Mouse (Mus musculus): ENCODE data around the gene Prps1. TPM values are rescaled to one million over a fixed set of nuclear protein-coding genes. Genes with fewer than 3 reads are reported as not detected.
A peak's percentile ranks its signal among the peaks of the same experiment; 100 is the strongest.
"Not testable (repeated sequence)": the region's sequence is repeated elsewhere in the genome, so short reads cannot be mapped to it uniquely, and the experiment has no call there.

Prps1 gene
- total RNA-seq, 2 experiments from 2014 or later, result 27.8 to 28.0 TPM

GRCm38 (mm10) chrX:140498431-140498830, 42.0 kb downstream of the Prps1 start:
- DNase-seq (ENCODE audit: low spot score); intact Hi-C loops (cut with DNase I): not testable (repeated sequence)

- intact Hi-C loops (cut with DNase I), result no loop called here
- no peak for DNase-seq (ENCODE audit: low spot score)
These were observed 43.9 kb downstream of the Prps1 start for GRCm38 (mm10) chrX:140500306-140500705.

DNA sequence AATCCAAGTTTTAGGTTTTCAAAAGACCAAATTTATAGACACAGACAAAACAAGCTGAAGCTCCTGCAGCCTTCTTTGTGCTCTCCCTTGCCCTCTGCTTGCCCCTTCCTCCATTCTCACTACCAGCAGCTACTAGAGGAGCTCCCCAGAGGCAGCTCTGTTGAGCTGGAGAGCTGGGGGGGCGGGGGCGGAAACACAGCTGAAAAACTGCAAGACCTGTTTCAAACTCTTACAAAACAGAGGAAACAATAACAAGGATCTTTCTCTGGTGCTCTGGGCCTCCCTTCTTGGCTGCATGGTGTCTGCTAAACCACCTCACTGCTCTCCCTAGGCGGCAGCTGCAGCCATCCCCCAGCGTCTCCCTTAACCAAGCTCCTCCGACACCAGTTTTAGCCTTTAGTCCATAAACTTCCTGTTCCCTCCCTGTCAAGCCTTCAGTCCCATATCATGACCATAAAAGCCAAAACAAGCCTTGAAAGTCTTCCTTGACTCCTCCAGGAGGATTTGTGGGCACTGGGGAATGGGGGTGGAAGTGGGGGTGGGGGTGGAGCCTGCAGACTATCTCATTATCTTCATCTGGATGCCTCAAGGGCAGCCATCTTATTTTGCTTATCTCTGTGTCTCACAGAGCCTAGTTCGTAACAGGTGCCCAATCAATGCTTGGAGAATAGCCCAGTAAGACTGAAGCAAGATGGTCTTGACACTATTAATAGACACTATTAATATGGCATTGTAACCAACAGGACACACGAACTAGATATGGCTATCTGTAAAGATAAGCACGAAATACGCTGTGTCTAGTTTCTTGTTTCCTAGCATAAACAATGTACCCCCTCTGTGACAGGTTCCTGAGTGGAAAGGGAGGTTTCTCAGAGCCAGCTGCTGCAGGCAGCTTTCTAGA, 45.2 kb downstream of the Prps1 start:
- DNase-seq (ENCODE audit: low spot score), result no peak
- intact Hi-C loops (cut with DNase I), result loop anchor here (2.0 kb wide), 1 partner anchor 99 kb away; the partner anchor contains the start of gene Tsc22d3

DNA sequence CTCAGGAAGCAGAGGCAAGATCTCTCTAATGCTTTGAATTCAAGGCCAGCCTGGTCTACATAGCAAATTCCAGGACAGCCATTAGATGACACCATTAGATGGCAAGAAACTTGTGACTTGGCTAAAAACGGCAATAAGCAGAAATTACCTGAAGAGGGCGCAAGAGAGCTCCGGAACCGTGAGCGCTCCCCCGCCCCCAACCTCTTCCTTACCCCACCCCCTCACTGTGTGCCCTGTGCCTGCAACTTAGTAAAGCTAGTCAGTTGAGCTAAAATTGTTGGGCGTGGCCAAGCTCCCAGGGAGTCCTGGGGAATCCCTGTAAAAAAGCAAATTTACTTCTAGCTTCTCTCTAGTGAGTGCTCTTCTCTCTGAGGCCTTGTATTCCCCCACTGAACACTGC, 47.5 kb downstream of the Prps1 start:
- intact Hi-C loops (cut with DNase I), result loop anchor here (2.0 kb wide), 2 partner anchors 39 to 97 kb away; partner anchors contain the start of gene Tsc22d3
- peak; percentile 40 for DNase-seq (ENCODE audit: low spot score)

DNA sequence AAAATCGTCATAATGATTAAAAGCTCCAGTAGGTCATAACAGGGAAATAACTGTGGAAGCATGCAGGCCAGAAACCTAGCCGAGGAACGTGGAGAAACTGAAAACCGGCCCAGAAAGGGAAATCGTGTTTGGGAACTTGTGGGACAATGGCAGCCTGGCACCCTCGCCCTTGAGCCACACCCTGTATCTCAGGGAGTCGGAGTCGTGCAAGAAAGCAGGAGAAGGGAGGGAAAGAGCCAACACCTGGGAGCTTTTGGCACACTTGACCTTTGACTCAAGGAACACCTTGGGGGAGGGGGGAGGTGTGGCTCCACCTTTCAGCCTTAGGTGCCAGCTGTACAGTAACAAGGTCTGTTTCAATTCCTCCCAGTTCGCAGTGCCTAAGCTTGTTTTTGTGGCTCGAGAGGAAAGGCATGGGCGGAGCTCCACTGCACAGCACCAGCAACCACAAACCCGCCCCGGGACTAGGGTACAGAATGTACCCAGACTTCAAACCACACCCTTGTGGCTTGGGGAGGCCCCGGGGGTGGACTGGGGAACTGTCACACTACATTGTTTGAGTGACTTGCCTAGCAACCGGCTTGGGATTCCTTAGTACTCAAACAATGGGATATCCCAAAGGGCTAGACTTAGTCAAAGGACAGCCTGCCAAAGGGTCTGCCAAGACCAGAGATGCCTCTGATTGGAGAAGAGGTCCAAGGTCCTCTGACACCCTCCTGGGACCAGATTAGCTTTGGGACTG, 49.3 kb downstream of the Prps1 start:
- DNase-seq (ENCODE audit: low spot score), result peak; percentile 87
- intact Hi-C loops (cut with DNase I), result loop anchor here (2.0 kb wide), 1 partner anchor 37 kb away; no protein-coding TSS in a partner anchor

DNA sequence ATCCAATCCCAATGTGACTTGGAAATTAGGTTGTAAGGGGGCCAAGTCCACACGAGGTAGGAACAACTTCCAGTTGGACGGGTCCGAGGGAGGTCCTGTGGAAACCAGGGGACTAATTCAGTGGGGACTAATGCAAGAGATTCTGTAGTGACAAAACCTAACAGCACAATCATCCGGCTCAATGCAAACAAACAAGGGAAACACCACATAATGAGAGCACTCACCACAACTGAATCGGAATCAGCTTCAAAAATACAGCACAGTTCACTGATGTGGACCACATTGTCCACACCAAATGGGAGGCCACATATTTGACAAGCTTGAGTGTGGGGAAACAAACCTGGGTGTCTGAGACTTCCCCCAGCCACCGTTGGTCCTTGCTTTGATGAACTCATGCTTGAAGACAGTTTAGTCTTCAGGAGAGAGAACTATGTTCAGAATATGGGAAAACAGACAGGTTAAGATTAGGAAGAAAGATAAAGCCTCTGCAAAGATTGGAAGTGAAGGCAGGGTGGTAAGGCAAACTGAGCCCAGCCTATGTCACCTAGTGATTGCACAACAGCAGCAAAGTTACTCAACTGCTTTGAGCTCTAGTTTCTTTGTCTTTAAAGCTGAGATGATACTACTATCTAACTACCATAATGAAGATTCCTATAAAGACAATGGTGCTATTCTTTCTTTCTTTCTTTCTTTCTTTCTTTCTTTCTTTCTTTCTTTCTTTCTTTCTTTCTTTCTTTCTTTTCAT, 50.2 kb downstream of the Prps1 start:
- no peak for DNase-seq (ENCODE audit: low spot score)
- intact Hi-C loops (cut with DNase I), result no loop called here

GRCm38 (mm10) chrX:140507377-140507776, 51.0 kb downstream of the Prps1 start:
- intact Hi-C loops (cut with DNase I), result no loop called here

DNA sequence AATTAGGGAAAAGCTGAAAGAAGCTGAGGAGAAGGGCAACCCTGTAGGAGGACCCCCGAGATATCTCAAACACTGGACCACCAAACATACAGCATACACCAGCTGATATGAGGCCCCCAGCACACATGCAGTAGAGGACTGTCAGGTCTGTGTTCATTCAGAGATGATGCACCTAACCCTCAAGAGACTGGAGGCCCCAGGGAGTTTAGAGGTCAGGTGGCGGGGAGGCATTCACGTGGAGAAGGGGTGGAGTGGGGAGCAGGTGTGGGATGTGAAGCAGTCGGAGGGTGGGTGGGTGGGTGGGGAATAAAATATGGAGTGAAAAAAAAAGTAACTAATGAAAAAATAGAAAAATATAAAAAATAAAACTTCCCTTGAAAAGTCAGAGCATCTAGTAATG, 52.4 kb downstream of the Prps1 start:
- DNase-seq (ENCODE audit: low spot score); intact Hi-C loops (cut with DNase I): not testable (repeated sequence)

More at GRCm38 (mm10) chrX:140507377-140507776, 51.0 kb downstream of the Prps1 start:
- DNase-seq (ENCODE audit: low spot score), result no peak

GRCm38 (mm10) chrX:140509817-140510216, 53.4 kb downstream of the Prps1 start:
- intact Hi-C loops (cut with DNase I), result no loop called here
- no peak for DNase-seq (ENCODE audit: low spot score)

DNA sequence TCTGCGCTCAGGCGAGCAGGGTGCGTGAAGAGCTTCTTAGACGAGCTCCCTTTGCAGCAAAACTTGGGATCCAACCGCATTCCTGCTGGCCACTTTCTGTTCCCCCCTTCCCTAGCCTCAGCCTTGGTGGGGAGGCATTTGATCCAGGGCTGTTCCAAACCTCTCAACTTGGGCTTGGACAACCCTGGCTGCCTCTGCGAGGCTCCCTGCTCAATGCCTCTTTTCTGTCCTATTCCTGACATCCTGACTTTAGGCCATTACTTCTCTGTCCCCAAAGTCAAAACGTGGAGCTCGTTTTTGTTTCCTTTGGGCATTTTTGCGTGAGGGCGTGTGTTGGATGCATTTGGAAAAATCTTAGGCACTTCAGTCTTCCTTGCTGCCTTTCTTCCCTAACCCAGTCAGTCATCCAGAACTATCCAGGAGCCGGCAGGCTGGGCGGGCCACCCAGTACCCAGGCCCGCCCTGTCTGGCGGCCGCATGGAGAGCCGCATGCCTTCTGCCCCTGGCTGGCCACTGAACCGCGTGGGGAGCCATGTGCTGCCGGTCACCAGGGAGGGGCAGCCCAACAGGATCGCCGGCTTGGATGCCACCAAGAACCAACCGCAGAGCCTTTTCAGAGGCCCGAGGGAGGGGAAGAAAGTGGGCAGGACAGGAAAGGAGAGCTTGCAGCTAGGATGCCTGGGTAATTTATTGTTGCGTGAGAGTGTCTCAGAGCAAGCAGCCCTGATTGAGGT, 54.5 kb downstream of the Prps1 start:
- intact Hi-C loops (cut with DNase I), result no loop called here

DNA sequence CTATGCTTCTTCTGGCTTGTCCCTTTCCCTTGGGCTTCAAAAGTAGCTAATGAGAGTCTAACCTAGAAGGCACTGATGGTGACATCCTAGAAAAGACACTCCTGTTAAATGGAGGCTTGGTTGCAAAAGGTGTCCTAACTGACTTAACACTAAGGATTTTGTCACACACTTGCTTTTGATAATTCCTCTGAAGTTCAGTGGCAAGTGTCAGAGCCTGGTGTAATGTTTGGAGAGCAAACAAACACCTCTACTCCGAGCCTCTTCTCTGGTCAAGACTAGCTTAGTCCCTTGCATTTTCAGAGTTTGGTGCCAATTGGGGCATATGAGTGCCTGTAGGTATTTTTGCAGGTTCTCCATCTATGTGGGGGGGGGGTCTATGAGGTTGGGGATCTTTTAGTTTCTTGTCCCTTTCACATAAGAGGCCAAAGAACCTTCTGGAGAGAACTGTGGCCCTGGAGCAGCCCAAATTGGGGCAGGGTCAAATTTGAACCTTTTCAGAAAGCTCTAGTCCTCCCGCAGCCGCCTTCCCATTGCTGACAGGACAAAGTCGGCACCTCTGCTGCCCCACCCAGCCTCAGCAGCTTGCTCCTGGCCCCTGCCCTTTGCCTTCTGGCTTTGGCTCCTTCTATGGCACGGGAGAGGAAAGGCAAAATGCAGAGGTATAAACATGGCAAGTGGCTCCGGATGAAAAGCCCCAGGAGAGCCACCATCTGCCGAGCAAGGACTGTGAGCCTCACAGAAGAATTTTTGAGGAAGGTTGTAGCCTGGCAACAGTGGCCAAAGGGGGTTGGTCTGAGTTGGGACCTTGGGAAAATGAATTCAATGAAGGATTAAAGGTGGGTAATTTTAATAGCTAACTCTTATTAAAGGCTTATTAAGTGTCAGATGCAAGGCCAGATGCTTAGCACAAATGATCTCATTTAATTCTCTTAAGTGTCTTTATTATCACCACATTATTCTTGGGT, 55.6 kb downstream of the Prps1 start:
- DNase-seq (ENCODE audit: low spot score), result no peak
- intact Hi-C loops (cut with DNase I), result no loop called here

More for the DNA sequence above, 54.5 kb downstream of the Prps1 start:
- DNase-seq (ENCODE audit: low spot score), result peak; percentile 87

- intact Hi-C loops (cut with DNase I), result no loop called here
- peak; percentile 69 for DNase-seq (ENCODE audit: low spot score)
These were observed 57.0 kb downstream of the Prps1 start for GRCm38 (mm10) chrX:140513379-140513778.

- intact Hi-C loops (cut with DNase I), result no loop called here
These were observed 61.9 kb downstream of the Prps1 start for GRCm38 (mm10) chrX:140518351-140518750.

DNA sequence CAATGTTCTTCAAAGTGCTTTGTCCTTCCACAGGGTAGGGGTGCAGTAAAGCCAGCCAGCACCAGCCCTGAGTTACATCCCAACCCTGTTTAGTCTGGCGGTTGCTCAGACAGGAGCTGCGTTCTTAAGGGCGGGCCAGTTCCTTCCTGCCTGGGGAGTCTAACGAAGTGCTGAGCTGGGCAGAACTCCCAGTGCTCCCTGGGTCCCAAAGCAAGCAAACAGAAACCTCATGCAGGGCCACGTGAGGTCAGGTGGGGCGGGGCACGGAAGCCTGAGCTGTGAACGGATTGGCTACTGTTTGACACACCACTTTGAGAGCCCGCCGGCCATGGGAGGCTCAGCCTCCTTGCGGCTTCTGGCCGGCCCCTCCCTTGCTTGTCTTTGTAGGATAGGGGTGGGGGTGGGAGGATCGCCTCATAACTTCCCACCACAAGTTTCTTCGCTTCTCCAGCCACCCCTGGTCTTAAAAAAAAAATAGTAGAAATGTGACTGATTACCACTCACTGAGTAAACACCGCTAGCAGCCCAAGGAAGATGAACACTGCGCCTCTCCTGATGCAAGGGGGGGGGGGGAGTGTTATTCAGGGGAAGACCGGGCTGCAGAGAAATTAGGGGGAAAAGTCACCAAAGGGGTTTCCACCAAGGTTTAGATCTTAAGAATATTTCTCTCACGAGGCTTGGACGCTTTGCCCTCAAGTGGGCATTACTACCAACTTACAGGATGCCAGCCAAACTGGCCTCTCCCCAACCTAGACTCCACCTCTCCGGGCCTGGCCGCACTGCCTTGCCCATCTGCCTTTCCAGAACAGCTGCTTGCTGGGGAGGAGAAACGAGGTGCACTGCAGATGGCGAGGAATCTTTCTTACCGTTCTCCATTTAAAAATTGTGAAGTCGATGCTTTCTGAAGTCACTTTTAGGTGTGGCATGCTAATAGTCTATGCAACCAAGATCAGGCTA, 64.0 kb downstream of the Prps1 start:
- intact Hi-C loops (cut with DNase I), result no loop called here

More at GRCm38 (mm10) chrX:140518351-140518750, 61.9 kb downstream of the Prps1 start:
- DNase-seq (ENCODE audit: low spot score), result no peak

DNA sequence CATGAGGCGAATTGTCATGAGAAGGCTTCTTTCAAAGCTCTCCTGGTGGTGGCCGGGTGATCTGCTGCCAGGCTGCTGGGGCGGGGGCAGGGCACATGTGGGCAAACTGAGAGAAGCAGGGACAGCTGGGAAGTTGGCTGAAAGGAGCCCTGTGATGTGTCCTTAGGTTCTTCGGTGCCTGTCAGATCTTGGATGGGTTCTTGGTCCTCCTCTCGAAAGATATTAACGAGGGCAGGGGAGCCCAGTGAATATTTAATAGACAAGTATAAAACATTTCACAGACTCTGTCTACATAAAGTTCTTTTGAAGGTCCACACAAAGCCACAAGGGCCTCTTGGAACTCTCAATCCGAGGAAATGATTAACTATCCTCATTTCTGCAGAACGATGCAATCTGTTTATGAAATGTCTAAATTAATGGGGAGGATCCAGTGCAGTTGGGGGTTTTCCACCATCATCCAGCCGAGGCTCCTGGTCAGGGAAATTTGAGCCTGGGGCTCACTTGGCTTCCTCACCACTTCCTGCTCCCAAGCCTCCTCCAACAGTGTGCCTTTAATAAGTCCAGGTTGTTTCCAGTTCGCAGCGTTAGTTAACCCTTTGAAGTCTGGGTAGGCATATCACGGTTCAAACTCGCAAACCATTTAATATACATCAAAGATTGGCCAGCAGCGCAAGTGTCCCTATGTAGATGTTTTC, 65.8 kb downstream of the Prps1 start:
- intact Hi-C loops (cut with DNase I), result no loop called here
- DNase-seq (ENCODE audit: low spot score), result no peak

More for the DNA sequence above, 64.0 kb downstream of the Prps1 start:
- DNase-seq (ENCODE audit: low spot score), result peak; percentile 95

- no peak for DNase-seq (ENCODE audit: low spot score)
- intact Hi-C loops (cut with DNase I), result no loop called here
These were observed 67.8 kb downstream of the Prps1 start for GRCm38 (mm10) chrX:140524231-140524630.
